Mouse (Mus musculus) embryo, embryonic 9.5 days (tissue): Measurements from ENCODE around the gene Zfp446.
A peak's percentile ranks its signal among the peaks of the same experiment; 100 is the strongest.

Experiments
- DNase-seq: peaks from one replicate; pipeline ENCODE4 v3.0.0-alpha.2; 2017; ENCODE audit errors: extremely low spot score

The Zfp446 gene

DNA sequence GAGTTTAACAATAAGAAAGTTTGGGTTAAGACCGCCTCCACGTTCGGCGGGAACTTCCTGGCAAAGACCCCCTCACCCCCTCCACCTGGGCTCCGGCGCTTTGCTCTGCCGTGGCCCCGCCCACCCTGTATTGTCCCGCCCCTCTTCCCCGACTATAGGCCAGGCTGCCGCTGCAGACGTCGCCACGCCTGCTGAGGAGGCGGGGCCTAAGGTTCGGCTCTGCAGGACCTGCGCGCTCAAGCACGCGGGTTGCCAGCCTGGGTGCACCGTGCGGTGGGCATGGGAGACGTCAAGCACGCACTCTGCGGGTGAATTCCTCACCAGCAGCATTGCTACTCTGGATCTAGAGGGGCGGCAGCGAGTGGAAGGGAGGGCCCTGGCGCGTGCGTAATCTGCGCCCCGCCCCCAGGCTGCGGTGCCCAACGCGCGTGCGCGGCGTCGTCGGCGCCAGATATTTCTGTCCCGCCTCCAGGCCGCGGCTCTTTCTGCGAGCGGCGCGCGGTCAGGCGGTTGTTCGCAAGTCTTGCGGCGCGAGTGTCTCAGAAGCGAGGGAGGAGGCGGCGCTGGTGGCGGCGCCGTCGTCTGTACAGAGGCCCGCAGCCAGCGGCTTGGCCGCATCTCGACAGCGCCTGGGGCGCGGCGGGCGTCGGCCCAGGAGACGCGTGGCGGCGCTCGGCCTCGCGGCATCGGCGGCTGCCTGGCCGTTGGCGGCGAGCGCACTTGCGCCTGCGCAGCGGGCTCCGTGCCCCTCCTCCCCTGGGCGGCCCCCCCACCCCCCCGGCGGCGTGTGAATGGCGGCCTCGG is 46.5 kb downstream of the Zfp446 start:
- peak; percentile 98 for DNase-seq

GRCm38 (mm10) chr7:13024805-13025204 is 47.2 kb downstream of the Zfp446 start:
- DNase-seq = peak; percentile 83

DNA sequence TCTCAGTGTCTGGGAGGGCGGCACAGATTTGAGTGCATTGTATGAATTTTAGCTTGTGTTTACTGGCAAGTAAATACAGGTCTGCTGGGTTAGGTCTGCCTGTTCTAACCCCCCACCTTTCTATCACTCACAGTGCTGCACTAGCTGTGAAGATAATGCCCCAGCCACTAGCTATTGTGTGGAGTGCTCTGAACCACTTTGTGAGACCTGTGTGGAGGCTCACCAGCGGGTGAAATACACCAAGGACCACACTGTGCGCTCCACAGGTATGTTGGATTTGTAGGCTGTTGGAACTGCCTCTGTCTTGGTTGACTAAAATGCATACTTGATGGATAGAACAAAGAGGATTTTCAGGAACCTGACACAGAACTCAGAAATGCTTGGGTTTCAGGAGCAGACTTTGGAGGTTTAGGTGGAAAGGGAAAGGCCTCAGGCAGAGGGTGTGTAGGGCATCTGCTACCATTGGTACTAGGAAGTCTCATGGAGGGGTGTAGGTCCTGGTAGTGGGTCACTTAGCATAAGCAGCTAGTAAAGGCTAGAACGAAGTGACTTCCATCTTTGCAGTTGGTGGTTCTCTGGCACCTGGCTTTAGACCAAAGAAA is 48.0 kb downstream of the Zfp446 start:
- no peak for DNase-seq

- no peak for DNase-seq
Observed at GRCm38 (mm10) chr7:13028986-13029385, 51.3 kb downstream of the Zfp446 start.

GRCm38 (mm10) chr7:13031069-13031468 is 53.4 kb downstream of the Zfp446 start:
- DNase-seq = no peak

GRCm38 (mm10) chr7:13031983-13032382 is 54.3 kb downstream of the Zfp446 start:
- no peak for DNase-seq

GRCm38 (mm10) chr7:13032541-13032940 is 54.9 kb downstream of the Zfp446 start:
- no peak for DNase-seq

DNA sequence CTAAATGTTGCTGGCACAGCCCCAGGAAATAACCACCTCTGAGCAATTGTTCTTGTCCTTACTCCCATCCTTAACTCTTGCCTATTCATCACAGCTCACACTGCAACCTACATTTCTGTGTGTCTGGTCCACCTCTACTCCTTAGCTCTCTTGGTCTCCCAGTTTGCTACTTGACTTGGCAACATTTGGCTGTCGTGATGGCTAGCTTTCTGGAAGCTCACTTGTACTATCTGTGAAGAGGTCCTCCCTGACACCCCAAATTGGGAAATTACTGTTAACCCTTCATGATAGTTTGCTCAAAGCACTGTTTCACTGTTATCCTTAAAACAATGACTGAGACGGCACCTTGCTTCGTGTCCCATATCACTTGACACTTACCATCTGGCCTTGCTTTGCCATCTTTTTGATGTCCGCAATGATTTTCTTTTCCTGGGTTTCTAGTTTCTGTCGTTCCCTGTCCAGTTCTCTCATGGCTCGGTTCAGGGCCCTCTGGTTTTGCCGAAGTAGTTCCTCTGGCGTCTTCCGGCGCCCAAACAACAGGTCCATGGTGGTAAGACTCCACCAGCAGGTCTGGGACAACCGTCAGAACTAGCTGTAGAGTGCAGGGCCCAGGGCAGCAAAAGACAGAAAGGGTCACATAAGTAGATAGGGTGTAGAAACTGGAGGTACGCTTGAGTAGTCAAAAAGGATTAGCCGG is 56.0 kb downstream of the Zfp446 start:
- no peak for DNase-seq

- DNase-seq = peak; percentile 98
Observed at GRCm38 (mm10) chr7:13034148-13034977, 56.7 kb downstream of the Zfp446 start, which contains the start of gene Chmp2a. Chmp2a (minus strand) TSS chr7:13034807.
